Mouse (Mus musculus) brown adipose tissue, adult 24 weeks (tissue): ENCODE data around the gene Col28a1. TPM values are rescaled to one million over a fixed set of nuclear protein-coding genes. Genes with fewer than 3 reads are reported as not detected.

ENCODE experiments used
- H3K27ac ChIP-seq: fragments of 200-500 bp; replicated peaks from 2 replicates; pipeline ENCODE4 v1.5.1; 2012; ENCODE audit warnings: low read depth, mild to moderate bottlenecking, low read length
- H3K4me1 ChIP-seq: fragments of 200-500 bp; 2 replicates; pipeline ENCODE4 v1.6.1; 2012; ENCODE audit warnings: low read length, mixed read lengths; ENCODE audit not compliant: control insufficient read depth, insufficient read depth, insufficient read length
- H3K4me3 ChIP-seq: fragments of 200-500 bp; 2 replicates; pipeline ENCODE4 v1.5.1; 2012; ENCODE audit warnings: low read depth, mild to moderate bottlenecking, low read length, moderate library complexity; ENCODE audit not compliant: insufficient read depth
- polyA plus RNA-seq: library from polyadenylated mRNA; stranded (reverse); fragments of >200 nt; gene quantifications from 2 replicates; pipeline ENCODE4 v1.2.4, GENCODE M21; 2012; ENCODE audit not compliant: missing spikeins, insufficient read depth, insufficient read length

The Col28a1 gene
- 1.0 TPM in 1 of 2 replicates, not detected in the other for polyA plus RNA-seq

DNA sequence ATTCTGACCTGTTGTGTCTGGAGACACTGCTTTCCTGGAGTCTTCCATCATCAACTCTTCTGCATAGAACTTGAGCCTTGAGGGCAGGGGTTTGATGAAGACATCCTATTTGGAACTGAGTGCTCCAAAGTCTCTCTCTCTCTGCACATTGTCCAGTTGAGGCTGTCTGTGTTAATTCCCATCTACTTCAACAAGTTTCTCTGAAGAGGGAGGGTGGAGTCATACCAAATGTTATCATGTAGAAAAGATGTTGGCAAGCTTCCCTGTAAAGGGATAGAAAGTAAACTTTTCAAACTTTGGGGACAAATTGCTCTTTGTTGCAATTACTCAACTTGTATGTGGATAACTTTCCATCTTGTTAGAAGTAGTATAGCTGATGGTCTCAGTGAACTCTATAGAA, at the start of gene Col28a1:
Col28a1 (minus strand) TSS at position 101 of the 400 bp plus-strand sequence.
- no peaks in the 10 kb centered on the region; the same call in 1 of the 2 replicates for H3K4me1 ChIP-seq
- H3K4me3 ChIP-seq: no peak within 1 kb of the TSS

DNA sequence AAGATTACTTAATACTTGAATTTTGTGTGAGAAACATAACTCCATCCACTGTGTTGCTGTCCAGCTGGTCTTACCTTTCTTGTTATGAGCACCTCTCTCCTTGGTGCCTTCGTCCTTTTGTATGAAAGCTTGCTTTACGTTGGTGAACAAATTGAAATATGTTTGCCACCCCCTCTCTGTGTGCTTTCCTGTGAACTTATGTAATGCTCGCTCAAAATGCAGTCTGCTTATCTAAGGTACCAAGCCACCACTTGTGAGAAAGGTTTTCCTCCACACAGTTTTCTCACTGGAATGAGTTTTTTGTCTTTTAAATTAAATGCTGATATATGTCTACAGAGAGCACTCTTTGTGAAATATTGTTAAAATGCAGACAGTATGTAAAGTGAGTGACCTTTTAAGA, 36.2 kb upstream of the Col28a1 start:
- Histone ChIP-seq H3K4me3 (no peak overlapping the region), H3K27ac (no peak overlapping the region), H3K4me1 (no peaks in the 10 kb centered on the region)

More for the DNA sequence above, at the start of gene Col28a1:
- H3K27ac ChIP-seq: no peak within 1 kb of the TSS

DNA sequence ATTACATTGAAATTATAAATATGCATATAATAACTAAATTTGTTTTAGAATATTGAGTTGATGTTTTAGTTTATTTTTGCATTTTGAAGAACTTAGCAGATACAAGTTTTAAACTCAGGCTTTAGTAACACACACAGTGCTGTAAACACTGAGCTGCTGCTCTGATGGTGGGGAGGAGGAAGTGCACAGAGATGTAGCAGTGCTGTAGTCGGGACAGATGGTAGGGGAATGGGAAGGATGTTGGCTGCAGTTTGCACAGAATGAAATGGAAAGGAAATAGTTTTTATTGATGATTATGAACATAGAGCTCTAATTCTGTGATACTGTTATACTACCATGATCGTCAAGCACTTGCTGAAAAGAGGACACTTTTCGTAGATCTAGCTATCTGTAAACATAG, 34.6 kb upstream of the Col28a1 start:
- Histone ChIP-seq H3K4me1 (no peaks in the 10 kb centered on the region), H3K4me3 (no peak overlapping the region), H3K27ac (no peak overlapping the region)

DNA sequence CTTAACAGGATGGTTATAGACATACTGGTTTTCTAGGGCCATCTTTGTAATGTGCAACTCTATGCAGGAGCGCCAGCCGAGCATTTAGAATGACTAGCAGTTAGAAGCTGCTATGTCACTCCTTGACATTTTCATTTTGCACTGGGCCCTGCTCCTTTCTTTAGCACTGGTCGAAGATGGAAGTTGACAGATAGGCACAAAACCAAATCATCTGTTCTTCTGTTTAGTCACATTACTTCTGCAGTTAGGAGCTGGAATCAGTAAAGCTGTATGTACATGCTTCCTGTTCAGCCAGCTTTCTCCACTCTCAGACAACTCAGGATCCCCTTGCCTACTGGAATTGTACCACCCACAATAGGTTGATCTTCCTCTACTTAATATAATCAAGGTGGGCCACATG, 18.2 kb upstream of the Col28a1 start:
- H3K4me1 ChIP-seq: peaks cover 9% of the 10 kb centered on the region
- no peak overlapping the region; the same call in 1 of the 2 replicates for H3K4me3 ChIP-seq
- no peak overlapping the region for H3K27ac ChIP-seq

DNA sequence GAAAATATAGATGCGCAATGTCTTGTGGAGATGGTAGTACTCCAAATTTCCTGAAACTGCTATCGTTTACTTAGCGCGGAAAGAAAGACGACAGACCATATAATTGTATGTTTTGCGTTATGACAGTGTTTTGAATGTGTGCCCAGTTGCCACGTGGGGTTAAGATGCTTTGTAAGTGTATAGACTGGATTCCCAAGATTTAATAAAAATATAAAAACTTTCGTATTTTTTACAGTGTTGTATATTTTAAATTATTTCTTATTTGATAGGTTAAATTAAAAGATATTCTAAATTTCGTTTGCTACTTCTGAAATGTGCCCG, 17.4 kb upstream of the Col28a1 start:
- H3K27ac ChIP-seq: peak overlapping the region; percentile 36; the same call in 1 of the 2 replicates
- H3K4me1 ChIP-seq: peaks cover 9% of the 10 kb centered on the region
- peak overlapping the region; percentile 65 for H3K4me3 ChIP-seq

DNA sequence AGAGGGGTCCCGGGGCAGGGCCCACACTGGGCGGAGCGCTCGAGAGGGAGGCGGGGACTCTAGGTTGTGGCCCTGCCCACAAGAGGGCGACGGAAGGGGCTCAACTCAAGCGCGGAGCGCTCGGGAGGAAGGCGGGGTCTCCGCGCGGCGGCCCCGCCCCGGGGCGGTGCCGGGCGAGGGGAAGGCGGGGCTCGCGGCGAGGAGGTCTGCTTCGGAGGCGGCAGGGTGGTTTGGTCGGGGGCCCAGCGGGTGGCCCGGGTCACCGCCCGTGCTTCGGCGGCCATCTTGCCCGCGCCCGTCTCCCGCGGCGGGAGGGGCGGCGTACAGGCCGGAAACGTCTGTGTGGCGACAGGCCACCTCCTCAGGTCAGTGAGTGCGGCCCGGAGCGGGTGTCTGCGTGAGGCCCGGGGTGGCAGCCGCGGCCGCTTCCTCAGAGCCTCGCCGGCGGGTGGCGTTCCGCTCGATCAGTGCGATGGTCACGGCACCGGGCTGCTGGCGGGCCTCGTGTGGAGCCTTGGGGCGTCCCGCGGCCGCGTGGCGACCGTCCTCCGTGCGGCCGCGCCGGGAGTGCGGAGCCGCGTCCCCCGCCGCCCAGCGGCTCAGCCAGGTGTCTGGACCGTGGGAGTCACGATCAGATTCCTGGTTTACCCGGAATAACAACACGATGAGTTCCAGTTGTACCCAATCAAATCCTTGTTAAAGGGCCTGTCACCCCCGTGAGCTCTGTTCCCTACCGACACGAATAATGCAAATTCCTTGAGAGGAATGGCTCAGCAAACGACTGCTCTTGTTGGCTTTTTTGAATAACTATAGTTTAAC, 16.8 kb upstream of the Col28a1 start, which contains the start of gene Mios:
Mios (plus strand) TSS at position 176 of the 819 bp plus-strand sequence.
- Histone ChIP-seq H3K27ac (peak within 1 kb of the TSS; percentile 36), H3K4me1 (peaks cover 9% of the 10 kb centered on the region), H3K4me3 (peak within 1 kb of the TSS; percentile 65)

DNA sequence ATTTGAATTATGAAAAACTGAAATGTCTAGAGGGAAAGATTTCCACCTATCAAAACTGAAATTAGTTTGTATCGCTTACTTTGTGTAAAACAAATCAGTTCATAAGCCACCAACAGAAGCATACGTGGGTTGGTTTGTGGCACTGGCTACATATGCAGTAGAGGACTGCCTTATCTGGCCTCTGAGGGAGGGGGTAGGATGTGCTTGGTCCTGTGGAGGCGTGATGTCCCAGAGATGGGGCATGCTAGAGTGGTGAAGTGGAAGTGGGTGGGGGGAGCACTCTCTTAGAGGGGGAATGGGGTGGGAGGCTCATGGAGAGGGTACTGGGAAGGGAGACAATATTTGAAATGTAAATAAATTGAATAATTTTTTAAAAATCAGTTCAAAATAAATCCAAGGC, 2.5 kb downstream of the Col28a1 start:
- no peak overlapping the region for H3K4me3 ChIP-seq
- H3K4me1 ChIP-seq: no peaks in the 10 kb centered on the region; the same call in 1 of the 2 replicates
- H3K27ac ChIP-seq: no peak overlapping the region

DNA sequence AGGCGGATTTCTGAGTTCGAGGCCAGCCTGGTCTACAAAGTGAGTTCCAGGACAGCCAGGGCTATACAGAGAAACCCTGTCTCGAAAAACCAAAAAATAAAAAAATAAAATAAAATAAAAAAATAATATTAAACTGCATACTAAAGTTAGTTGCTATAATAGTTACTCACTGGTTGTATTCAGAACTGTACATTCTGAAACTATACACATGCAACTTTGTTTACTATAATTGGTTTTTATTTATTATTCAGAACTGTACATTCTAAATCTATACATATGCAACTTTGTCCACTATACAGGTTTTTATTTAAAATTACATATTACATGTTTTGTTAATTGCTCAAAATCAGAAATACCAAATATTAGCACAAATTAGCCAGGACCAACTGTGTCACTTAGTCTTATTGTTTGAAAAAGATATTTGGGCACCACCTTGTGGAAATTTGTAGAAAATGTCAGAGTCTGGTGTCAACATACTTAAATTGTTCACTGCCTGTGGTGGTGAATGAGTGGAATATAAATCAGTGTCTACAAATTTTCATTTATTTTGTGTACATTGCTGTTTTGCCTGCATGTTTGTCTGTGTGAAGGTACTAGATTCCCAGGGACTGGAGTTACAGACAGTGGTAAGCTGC, 3.7 kb downstream of the Col28a1 start:
- no peak overlapping the region for H3K27ac ChIP-seq
- no peak overlapping the region for H3K4me3 ChIP-seq
- H3K4me1 ChIP-seq: no peaks in the 10 kb centered on the region

DNA sequence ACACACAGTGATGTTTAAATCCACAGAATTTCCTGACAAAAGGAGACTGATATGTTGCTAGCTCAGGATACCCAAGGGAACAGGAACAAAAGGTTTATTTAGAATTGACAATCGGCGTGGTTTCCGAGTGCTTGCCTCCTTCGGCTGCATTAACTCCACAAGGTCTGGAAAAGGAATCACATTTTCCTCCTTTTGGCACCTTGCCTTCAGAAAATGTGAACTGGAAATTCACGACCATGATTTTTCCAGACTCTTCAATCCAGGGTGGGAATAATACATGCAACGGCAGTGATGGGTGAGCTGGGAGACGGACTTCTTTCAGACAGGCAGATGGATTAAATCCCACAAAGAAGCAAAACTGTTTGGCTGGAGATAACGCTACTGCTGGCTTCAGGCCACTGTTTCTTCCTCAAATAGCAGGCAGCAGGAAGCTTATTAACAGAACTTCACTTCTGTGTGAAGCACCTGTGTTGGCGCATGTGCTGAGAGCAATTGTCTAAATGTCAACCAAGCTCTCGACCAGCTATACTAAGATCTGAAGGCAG, 13.9 kb downstream of the Col28a1 start:
- Histone ChIP-seq H3K27ac (peak overlapping the region; percentile 72), H3K4me3 (peak overlapping the region; percentile 28), H3K4me1 (no peaks in the 10 kb centered on the region; the same call in 1 of the 2 replicates)

DNA sequence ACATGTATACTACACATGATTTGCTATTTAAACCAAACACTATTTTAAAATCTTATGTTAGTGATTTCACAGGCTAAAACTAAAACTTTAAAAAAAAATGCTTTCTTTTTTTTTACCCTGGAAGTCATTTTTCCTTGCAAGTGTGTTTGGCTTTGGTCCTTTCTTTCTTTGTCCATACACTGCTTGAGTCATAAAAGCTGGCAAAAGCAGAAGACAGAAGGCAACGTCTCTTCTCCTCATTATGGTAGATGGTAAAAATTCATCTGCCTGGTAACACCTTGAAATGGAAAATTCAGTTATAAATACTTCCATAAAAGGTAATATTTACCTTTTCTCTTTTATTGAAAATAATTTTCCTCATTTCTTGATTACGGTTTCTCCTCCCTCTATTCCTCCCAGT, 16.3 kb downstream of the Col28a1 start:
- H3K27ac ChIP-seq: no peak overlapping the region
- no peaks in the 10 kb centered on the region; the same call in 1 of the 2 replicates for H3K4me1 ChIP-seq
- H3K4me3 ChIP-seq: no peak overlapping the region

DNA sequence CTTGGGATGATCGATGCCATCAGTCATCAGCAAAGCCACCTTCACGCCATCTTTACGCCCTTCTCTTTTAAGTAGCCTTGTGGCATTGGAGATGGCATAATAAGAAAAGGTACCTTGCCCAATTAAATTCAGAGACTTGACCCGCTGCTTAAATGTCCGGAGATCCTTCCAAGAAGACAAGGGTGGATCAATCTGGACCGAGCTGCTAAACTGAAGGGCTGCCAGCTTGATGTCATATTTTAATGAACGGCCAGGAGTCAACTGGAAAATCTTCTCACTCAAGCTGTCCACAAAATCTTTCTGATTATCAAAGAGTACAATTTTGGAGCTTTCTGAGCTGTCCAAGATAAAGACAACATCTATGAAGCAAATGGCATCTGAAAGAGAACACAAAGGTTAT, 17.1 kb downstream of the Col28a1 start:
- no peak overlapping the region for H3K4me3 ChIP-seq
- no peak overlapping the region for H3K27ac ChIP-seq
- H3K4me1 ChIP-seq: no peaks in the 10 kb centered on the region; the same call in 1 of the 2 replicates

DNA sequence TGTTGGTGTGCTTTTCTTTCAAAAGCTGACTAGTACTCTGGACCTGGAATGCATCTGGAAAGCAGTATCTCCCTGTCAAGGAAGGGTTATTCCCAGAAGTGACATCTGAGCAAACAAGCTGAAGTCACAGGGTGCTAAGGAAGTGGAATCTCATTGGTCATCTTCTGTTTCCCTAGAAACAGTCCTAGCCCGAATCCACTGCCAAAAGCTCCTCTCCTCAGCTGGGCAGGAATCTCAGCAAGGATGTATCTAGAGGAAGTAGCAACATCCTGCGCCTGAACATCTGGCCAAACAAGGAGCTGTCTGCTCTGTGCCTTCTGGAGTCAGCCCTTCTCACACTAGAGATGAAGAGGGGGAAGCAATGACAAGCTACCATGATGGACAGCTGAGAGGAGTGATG, 18.4 kb downstream of the Col28a1 start:
- no peak overlapping the region for H3K4me3 ChIP-seq
- H3K4me1 ChIP-seq: no peaks in the 10 kb centered on the region; the same call in 1 of the 2 replicates
- H3K27ac ChIP-seq: peak overlapping the region; percentile 72

DNA sequence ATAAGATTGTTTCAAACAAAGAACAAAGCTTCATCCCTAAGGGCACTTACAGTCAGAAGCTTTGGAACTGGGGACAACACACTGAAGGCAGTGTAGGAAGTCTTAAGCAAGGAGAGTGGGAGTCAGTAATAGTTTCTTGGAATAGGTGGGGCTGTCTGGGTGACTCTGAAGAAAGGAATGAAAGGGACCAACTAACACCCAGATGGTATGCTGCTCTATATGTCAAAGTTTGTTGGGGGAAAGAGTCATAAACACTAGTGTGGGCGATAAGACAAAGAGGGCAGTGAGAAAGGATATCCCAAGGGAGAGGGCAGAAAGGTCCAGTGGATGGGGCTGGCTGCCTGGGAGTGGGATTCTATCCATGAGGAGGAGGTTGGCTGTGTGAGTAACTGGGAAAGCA, 20.3 kb downstream of the Col28a1 start:
- H3K27ac ChIP-seq: no peak overlapping the region
- no peaks in the 10 kb centered on the region; the same call in 1 of the 2 replicates for H3K4me1 ChIP-seq
- no peak overlapping the region for H3K4me3 ChIP-seq

DNA sequence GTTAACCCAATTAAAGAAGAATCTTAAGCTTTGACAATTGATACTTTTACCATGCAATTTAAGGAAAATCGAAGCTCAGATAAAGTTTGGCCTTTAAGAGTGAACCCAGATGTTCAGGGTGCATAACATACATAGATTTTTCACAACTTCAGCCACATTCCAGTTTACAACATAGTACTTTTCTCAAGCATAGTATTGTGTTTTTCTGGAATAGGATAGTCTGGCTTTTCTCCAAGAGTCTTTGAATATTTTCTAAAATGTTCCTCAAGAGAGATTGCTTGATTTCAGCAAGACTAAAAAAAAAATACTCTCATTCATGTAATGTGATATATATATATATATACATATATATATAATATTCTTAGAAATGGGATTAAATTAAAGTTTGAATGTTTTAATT, 27.7 kb downstream of the Col28a1 start:
- H3K4me1 ChIP-seq: no peaks in the 10 kb centered on the region; the same call in 1 of the 2 replicates
- no peak overlapping the region for H3K4me3 ChIP-seq
- H3K27ac ChIP-seq: no peak overlapping the region

DNA sequence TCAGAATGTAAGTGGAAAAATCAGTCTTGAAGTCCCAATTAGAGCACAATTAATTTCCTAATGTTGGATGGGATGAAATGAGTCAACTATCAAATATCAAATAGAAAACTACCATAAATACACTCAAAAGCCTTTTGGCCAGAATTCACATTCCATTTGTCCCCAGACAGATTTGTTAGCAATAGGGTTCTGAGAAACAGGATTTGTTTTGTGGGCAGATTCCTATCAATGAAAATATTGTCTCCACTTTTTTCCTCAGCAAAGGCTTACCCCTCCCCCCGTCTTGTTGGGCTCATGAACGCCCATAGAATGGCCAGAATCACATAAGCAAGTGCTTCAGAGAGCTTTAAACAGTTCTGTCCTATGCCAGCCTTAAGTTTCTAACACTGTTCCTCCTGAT, 32.4 kb downstream of the Col28a1 start:
- no peaks in the 10 kb centered on the region; the same call in 1 of the 2 replicates for H3K4me1 ChIP-seq
- H3K4me3 ChIP-seq: no peak overlapping the region
- H3K27ac ChIP-seq: no peak overlapping the region
